Mouse (Mus musculus) midbrain, embryonic 16.5 days (tissue): ENCODE results near the gene Msh5. TPM values are rescaled to one million over a fixed set of nuclear protein-coding genes. Genes with fewer than 3 reads are reported as not detected.
A peak's percentile ranks its signal among the peaks of the same experiment; 100 is the strongest.

Experiments used
- ATAC-seq: fragments of 200-750 bp; cut with Nextera tagmentation; 2 replicates; pipeline ENCODE4 v1.8.0; 2017; ENCODE audit warnings: moderate TSS enrichment
- H3K27ac ChIP-seq: fragments of 300-500 bp; sonication (generic); 2 replicates; pipeline ENCODE4 v1.5.1; 2014; ENCODE audit warnings: mild to moderate bottlenecking, low read length, mixed read lengths
- H3K27me3 ChIP-seq: fragments of 300-500 bp; sonication (generic); 2 replicates; pipeline ENCODE4 v1.6.1; 2014; ENCODE audit warnings: low read depth, low read length, mixed read lengths; ENCODE audit not compliant: control insufficient read depth, insufficient read depth
- H3K36me3 ChIP-seq: fragments of 300-500 bp; sonication (generic); 2 replicates; pipeline ENCODE4 v1.6.1; 2014; ENCODE audit warnings: mild to moderate bottlenecking, low read length, moderate library complexity, mixed read lengths; ENCODE audit not compliant: control insufficient read depth, insufficient read depth
- H3K4me1 ChIP-seq: fragments of 300-500 bp; sonication (generic); 2 replicates; pipeline ENCODE4 v1.6.1; 2014; ENCODE audit warnings: mild to moderate bottlenecking, low read length, mixed read lengths; ENCODE audit not compliant: control insufficient read depth, insufficient read depth
- H3K4me2 ChIP-seq: fragments of 300-500 bp; sonication (generic); 2 replicates; pipeline ENCODE4 v1.6.1; 2014; ENCODE audit warnings: mild to moderate bottlenecking, low read length, mixed read lengths
- H3K4me3 ChIP-seq: fragments of 300-500 bp; sonication (generic); 2 replicates; pipeline ENCODE4 v1.5.1; 2014; ENCODE audit warnings: low read depth, mild to moderate bottlenecking, low read length, moderate library complexity, mixed read lengths
- H3K9ac ChIP-seq: fragments of 300-500 bp; sonication (generic); 2 replicates; pipeline ENCODE4 v1.6.1; 2014; ENCODE audit warnings: low read depth, low read length, mixed read lengths
- H3K9me3 ChIP-seq: fragments of 300-500 bp; sonication (generic); replicated peaks from 2 replicates; pipeline ENCODE4 v1.6.1; 2014; ENCODE audit warnings: mild to moderate bottlenecking, low read length, mixed read lengths; ENCODE audit not compliant: control insufficient read depth, poor library complexity, severe bottlenecking
- WGBS: fragments of 180-500 bp; shearing (Covaris S2); extraction: QIAGEN DNeasy Blood & Tissue Kit; methylation state at CpG from one replicate; pipeline ENCODE4 v1.1.7; 2014; 5-methylcytosine and 5-hydroxymethylcytosine counted together
- polyA plus RNA-seq: library from polyadenylated mRNA; unstranded; fragments of >200 nt; fragmentation: Nextera tagmentation; extraction: Ambion mirVana; gene quantifications from 2 replicates; pipeline ENCODE4 v1.2.1, GENCODE M21; 2015

The Msh5 gene
- polyA plus RNA-seq, 1 experiment from 2014 or later: 1.9 TPM

GRCm38 (mm10) chr17:35029691-35030532 is 16.6 kb downstream of the Msh5 start:
- no peak for ATAC-seq
- H3K27me3 ChIP-seq: no peaks in the 10 kb centered on the region
- H3K27ac ChIP-seq: no peak overlapping the region
- H3K9ac ChIP-seq: peak overlapping the region; percentile 43; the same call in 1 of the 2 replicates
- H3K36me3 ChIP-seq: no peaks in the 10 kb centered on the region
- WGBS: 34% methylated on average over 19 of the region's 19 CpGs
- no peaks in the 10 kb centered on the region for H3K9me3 ChIP-seq
- H3K4me2 ChIP-seq: peak overlapping the region; percentile 56
- H3K4me3 ChIP-seq: 0 out of 2 replicates have a peak overlapping the region, but pooled peaks have one; percentile 10
- H3K4me1 ChIP-seq: no peaks in the 10 kb centered on the region; the same call in 1 of the 2 replicates

- Histone ChIP-seq H3K4me2 (no peak overlapping the region), H3K4me3 (no peak overlapping the region), H3K27me3 (no peaks in the 10 kb centered on the region), H3K9ac (no peak overlapping the region), H3K27ac (no peak overlapping the region), H3K36me3 (no peaks in the 10 kb centered on the region), H3K4me1 (no peaks in the 10 kb centered on the region; the same call in 1 of the 2 replicates), H3K9me3 (no peaks in the 10 kb centered on the region)
- ATAC-seq: no peak
- WGBS: 86% methylated on average over 2 of the region's 2 CpGs
Observed at GRCm38 (mm10) chr17:35028315-35028714, 18.2 kb downstream of the Msh5 start.

DNA sequence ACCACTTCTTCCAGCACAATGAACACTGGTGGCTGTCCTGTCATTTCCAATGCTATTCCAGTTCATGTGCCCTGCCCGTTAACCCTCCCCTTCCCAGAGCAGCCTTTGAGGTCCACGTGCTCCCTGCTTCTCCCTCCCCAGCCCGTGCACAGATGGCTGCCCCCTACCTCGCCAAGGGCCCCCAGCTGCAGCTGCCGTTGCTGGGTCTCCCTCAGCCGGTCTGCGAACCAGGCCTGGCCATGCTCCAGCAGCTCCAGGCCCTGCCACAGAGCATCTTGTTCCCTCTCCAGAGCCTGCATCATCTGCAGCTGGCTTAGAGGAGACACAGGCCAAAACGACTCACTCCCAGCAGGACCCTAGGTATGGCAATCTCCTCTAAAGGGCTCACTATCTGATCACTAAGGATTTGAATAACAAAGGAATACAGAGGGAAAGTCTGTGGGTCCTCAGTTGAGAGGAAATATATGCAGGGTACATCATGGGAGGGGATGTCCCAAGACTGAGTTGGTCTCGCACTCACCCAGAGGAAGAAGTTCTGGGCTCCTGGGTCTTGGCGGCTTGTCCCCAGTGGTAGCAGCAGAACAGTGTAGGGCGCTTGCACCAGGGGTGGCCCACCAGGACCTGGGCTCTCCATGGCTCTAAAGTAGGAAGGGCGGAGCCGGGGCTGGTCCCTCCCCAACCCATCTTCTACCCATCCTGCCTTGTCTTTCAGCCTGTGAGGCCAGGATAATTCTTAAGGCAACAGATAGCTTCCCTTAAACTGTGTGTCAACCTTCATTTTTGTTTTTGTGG is 19.1 kb downstream of the Msh5 start, which contains the start of gene Sapcd1:
Gene Sapcd1, minus strand, starts transcription at position 740 of the 792 bp plus-strand sequence.
- WGBS: 21% methylated on average over 13 of the region's 13 CpGs
- Histone ChIP-seq H3K36me3 (no peaks in the 10 kb centered on the region), H3K9me3 (no peaks in the 10 kb centered on the region), H3K27me3 (no peaks in the 10 kb centered on the region), H3K4me2 (no peak within 1 kb of the TSS), H3K4me3 (no peak within 1 kb of the TSS), H3K9ac (peak within 1 kb of the TSS; percentile 10; the same call in 1 of the 2 replicates), H3K27ac (no peak within 1 kb of the TSS), H3K4me1 (no peaks in the 10 kb centered on the region; the same call in 1 of the 2 replicates)
- ATAC-seq: peak; percentile 46

- H3K27ac ChIP-seq: no peak overlapping the region
- no peak overlapping the region for H3K4me3 ChIP-seq
- H3K27me3 ChIP-seq: no peaks in the 10 kb centered on the region
- ATAC-seq: no peak
- no peaks in the 10 kb centered on the region for H3K9me3 ChIP-seq
- H3K36me3 ChIP-seq: no peaks in the 10 kb centered on the region
- WGBS: 92% methylated on average over 5 of the region's 5 CpGs
- H3K4me1 ChIP-seq: no peaks in the 10 kb centered on the region; the same call in 1 of the 2 replicates
- H3K4me2 ChIP-seq: no peak overlapping the region
- H3K9ac ChIP-seq: no peak overlapping the region
Observed at GRCm38 (mm10) chr17:35026206-35026605, 20.3 kb downstream of the Msh5 start.

- H3K4me2 ChIP-seq: no peak overlapping the region
- H3K9ac ChIP-seq: no peak overlapping the region
- H3K4me3 ChIP-seq: no peak overlapping the region
- H3K4me1 ChIP-seq: no peaks in the 10 kb centered on the region; the same call in 1 of the 2 replicates
- no peak overlapping the region for H3K27ac ChIP-seq
- WGBS: 65% methylated on average over 8 of the region's 10 CpGs
- no peaks in the 10 kb centered on the region for H3K36me3 ChIP-seq
- ATAC-seq: no peak
- H3K27me3 ChIP-seq: no peaks in the 10 kb centered on the region
- no peaks in the 10 kb centered on the region for H3K9me3 ChIP-seq
Observed at GRCm38 (mm10) chr17:35024691-35025488, 21.7 kb downstream of the Msh5 start.

- H3K27me3 ChIP-seq: no peaks in the 10 kb centered on the region
- H3K4me2 ChIP-seq: no peak overlapping the region
- H3K36me3 ChIP-seq: no peaks in the 10 kb centered on the region
- H3K4me3 ChIP-seq: no peak overlapping the region
- H3K27ac ChIP-seq: no peak overlapping the region
- no peaks in the 10 kb centered on the region for H3K9me3 ChIP-seq
- 84% methylated on average over 12 of the region's 13 CpGs for WGBS
- no peak for ATAC-seq
- no peaks in the 10 kb centered on the region; the same call in 1 of the 2 replicates for H3K4me1 ChIP-seq
- no peak overlapping the region for H3K9ac ChIP-seq
Observed at GRCm38 (mm10) chr17:35024261-35024660, 22.3 kb downstream of the Msh5 start.

DNA sequence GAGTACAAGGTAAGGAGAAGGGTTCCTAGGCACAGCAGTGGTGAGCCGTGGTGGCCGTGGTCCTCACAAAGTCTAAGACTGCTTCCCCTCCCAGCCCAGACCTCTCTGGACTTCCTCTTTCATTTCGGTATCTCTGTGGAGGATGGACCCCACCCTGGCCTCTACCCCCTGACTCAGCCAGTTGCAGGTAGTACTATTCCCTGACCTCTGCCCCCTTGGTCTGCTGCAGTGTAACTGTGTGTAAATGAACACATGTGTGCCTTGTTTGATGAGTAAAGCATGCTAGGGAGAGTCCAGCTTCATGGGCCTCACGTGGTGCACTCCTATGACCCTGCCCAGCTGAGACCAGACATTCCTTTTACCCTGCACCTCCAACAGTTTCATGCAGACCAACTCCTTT is 22.8 kb downstream of the Msh5 start:
- no peak for ATAC-seq
- 84% methylated on average over 4 of the region's 4 CpGs for WGBS
- Histone ChIP-seq H3K27me3 (no peaks in the 10 kb centered on the region), H3K4me2 (no peak overlapping the region), H3K9me3 (no peaks in the 10 kb centered on the region), H3K36me3 (no peaks in the 10 kb centered on the region), H3K4me3 (no peak overlapping the region), H3K9ac (no peak overlapping the region), H3K4me1 (no peaks in the 10 kb centered on the region; the same call in 1 of the 2 replicates), H3K27ac (no peak overlapping the region)

DNA sequence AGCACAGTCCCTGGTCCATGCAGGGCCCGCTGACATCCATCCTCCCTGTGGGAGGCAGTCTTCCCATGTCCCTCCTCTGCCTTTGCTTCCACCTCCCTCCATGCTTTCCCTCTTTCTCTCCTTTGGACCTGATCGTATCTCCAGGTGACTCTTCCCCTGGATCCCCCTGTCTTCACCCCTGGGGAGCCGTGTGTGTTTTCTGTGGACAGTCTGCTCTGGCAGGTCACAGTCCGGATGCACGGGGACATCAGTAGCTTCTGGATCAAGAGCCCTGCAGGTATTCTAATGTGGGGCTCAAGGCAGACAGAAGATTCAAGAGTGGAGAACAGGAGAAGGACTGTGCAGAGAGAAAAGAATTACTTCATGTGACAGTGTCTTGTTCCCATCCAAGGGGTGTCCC is 23.3 kb downstream of the Msh5 start:
- no peaks in the 10 kb centered on the region for H3K36me3 ChIP-seq
- H3K4me2 ChIP-seq: no peak overlapping the region
- WGBS: 82% methylated on average over 5 of the region's 5 CpGs
- H3K4me3 ChIP-seq: no peak overlapping the region
- no peak overlapping the region for H3K9ac ChIP-seq
- ATAC-seq: no peak
- H3K4me1 ChIP-seq: no peaks in the 10 kb centered on the region; the same call in 1 of the 2 replicates
- H3K9me3 ChIP-seq: no peaks in the 10 kb centered on the region
- H3K27me3 ChIP-seq: no peaks in the 10 kb centered on the region
- no peak overlapping the region for H3K27ac ChIP-seq
